Mouse (Mus musculus): ENCODE data around the gene Smndc1. TPM values are rescaled to one million over a fixed set of nuclear protein-coding genes. Genes with fewer than 3 reads are reported as not detected.

The Smndc1 gene
- polyA plus RNA-seq, 1 experiment = 5.9 TPM

DNA sequence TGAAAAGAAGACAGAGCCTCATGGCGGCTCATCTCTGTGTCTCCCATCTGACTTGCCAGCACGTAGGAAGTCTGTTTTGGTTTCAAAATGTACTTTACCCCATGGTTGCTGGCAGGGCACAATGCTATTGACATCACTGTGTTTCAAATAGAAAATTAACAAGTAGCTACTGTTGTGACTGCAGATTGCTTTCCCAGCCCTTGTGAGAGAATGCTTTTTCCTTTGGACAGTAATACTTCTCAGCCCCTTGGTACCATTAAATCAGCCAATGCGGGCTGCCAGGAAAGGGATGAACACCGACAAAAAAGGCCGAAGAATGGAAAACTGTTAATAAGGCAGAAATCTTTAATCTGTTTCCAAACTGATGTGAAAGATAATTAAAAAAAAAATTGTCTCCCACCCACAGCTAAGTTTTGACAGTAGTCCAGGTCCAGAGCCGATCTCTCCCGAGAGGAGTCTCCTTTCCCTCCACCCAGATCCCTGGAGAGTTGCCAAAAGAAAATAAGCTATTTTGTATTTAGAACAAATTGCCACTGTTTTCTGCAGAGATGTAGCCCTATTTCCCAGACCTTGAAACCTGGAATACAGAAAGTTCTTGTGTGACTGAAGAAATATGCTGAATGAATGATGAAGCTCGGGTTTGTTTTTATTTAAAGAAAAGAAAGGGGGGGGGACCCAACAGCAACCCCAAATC is 30.0 kb downstream of the Smndc1 start:
- no peaks in the 10 kb centered on the region for H3K36me3 ChIP-seq (ENCODE audit: control insufficient read depth, insufficient read depth, low read length)
- peak overlapping the region; percentile 16; the same call in 1 of the 2 replicates for H3K4me3 ChIP-seq (ENCODE audit: insufficient read depth, low read depth, low read length)
- 40% methylated on average over 8 of the region's 8 CpGs for WGBS
- peaks cover 3% of the 10 kb centered on the region; the same call in 1 of the 2 replicates for H3K4me1 ChIP-seq (ENCODE audit: control insufficient read depth, insufficient read depth, low read length)
- peak overlapping the region; percentile 59 for H3K27ac ChIP-seq (ENCODE audit: insufficient read depth, low read depth, low read length)
- H3K27me3 ChIP-seq (replicated peaks; ENCODE audit: control insufficient read depth, insufficient read depth, low read length) = no peaks in the 10 kb centered on the region
- no peak for TF ChIP-seq POLR2A (IDR thresholded peaks at IDR 0.05; ENCODE audit: low read depth, low read length)
- no peak for TF ChIP-seq CTCF (conservative IDR thresholded peaks at IDR 0.05; ENCODE audit: insufficient read depth, insufficient read length, low read depth, low read length)
- DNase-seq = peak; percentile 85

DNA sequence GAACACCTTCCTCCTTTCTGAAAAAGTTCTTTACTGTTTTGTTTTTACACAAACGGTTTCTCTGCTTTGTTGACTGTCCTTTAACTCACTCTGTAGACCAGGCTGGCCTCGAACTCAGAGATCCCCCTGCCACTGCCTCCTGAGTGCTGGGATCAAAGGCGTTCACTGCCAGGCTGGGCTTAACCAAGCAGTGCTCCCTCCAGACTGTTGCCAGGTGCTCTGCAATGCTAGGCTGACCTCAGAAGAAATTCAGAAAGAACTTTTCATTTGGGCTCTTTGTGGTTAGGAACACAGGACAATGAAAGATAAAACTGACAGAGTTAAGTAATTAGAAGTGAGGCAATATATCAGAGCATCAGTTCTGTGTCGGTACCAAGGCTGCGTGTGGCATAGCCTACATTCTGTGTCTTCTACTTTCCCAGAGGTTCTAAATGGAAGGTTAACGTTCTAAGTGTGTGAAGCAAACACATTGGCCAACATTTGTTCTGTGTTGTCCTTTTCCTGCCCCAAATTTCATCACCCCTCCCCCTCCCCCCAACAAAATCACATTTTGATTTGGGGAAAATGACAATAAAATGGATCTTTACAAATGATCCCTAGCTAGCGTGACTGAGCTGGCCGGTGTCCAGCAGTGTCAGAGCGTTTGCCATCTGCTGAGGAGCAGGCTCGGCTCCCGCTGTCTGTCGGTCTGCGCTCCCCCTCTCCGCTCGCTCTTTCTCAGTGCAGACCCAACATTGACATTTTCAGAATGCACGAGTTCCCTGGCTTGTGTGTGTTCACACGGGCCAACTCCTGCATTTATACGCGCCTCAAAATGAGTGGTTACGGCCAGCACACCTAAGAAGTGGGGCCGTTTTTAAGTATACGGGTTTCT is 31.0 kb downstream of the Smndc1 start:
- Histone ChIP-seq H3K4me1 (ENCODE audit: control insufficient read depth, insufficient read depth, low read length) (peaks cover 3% of the 10 kb centered on the region; the same call in 1 of the 2 replicates), H3K36me3 (ENCODE audit: control insufficient read depth, insufficient read depth, low read length) (no peaks in the 10 kb centered on the region), H3K4me3 (ENCODE audit: insufficient read depth, low read depth, low read length) (peak overlapping the region; percentile 16), H3K27me3 (replicated peaks; ENCODE audit: control insufficient read depth, insufficient read depth, low read length) (no peaks in the 10 kb centered on the region), H3K27ac (ENCODE audit: insufficient read depth, low read depth, low read length) (peak overlapping the region; percentile 55)
- 56% methylated on average over 22 of the region's 22 CpGs for WGBS
- no peak for TF ChIP-seq CTCF (conservative IDR thresholded peaks at IDR 0.05; ENCODE audit: insufficient read depth, insufficient read length, low read depth, low read length)
- no peak for TF ChIP-seq POLR2A (IDR thresholded peaks at IDR 0.05; ENCODE audit: low read depth, low read length)
- DNase-seq = peak; percentile 73

DNA sequence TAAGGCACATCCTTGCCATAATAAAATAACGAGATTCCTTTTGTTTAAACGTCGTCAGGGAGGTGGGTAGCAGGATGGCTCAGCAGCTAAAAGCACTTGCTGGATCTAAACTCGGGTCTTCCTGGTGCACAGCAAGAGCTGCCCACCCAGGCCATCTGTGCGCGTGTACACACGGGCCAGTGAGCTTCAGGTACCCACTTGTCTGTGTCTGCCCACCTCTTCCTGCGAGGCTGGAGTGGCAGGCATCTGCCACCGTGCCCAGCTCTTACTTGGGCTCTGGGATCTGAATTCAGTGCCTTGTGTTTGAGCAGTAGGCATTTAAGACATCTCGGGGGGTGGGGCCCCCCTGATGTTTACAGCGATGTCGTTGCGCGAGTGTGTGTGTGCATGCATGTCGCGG is 35.3 kb downstream of the Smndc1 start:
- DNase-seq = no peak
- Histone ChIP-seq H3K4me3 (ENCODE audit: insufficient read depth, low read depth, low read length) (no peak overlapping the region), H3K27me3 (replicated peaks; ENCODE audit: control insufficient read depth, insufficient read depth, low read length) (no peaks in the 10 kb centered on the region), H3K36me3 (ENCODE audit: control insufficient read depth, insufficient read depth, low read length) (no peaks in the 10 kb centered on the region), H3K27ac (ENCODE audit: insufficient read depth, low read depth, low read length) (no peak overlapping the region), H3K4me1 (ENCODE audit: control insufficient read depth, insufficient read depth, low read length) (peaks cover 10% of the 10 kb centered on the region; the same call in 1 of the 2 replicates)
- 88% methylated on average over 16 of the region's 16 CpGs for WGBS
- TF ChIP-seq POLR2A (IDR thresholded peaks at IDR 0.05; ENCODE audit: low read depth, low read length) (no peak), CTCF (conservative IDR thresholded peaks at IDR 0.05; ENCODE audit: insufficient read depth, insufficient read length, low read depth, low read length) (no peak)

- Histone ChIP-seq H3K4me1 (ENCODE audit: control insufficient read depth, insufficient read depth, low read length) (peaks cover 10% of the 10 kb centered on the region; the same call in 1 of the 2 replicates), H3K27ac (ENCODE audit: insufficient read depth, low read depth, low read length) (no peak overlapping the region), H3K36me3 (ENCODE audit: control insufficient read depth, insufficient read depth, low read length) (no peaks in the 10 kb centered on the region), H3K4me3 (ENCODE audit: insufficient read depth, low read depth, low read length) (no peak overlapping the region), H3K27me3 (replicated peaks; ENCODE audit: control insufficient read depth, insufficient read depth, low read length) (no peaks in the 10 kb centered on the region)
- DNase-seq = peak; percentile 45
- 55% methylated on average over 7 of the region's 7 CpGs for WGBS
- no peak for TF ChIP-seq CTCF (conservative IDR thresholded peaks at IDR 0.05; ENCODE audit: insufficient read depth, insufficient read length, low read depth, low read length)
- no peak for TF ChIP-seq POLR2A (IDR thresholded peaks at IDR 0.05; ENCODE audit: low read depth, low read length)
These were observed 35.9 kb downstream of the Smndc1 start for GRCm38 (mm10) chr19:53354271-53355000.

- TF ChIP-seq CTCF (conservative IDR thresholded peaks at IDR 0.05; ENCODE audit: insufficient read depth, insufficient read length, low read depth, low read length) (no peak), POLR2A (IDR thresholded peaks at IDR 0.05; ENCODE audit: low read depth, low read length) (no peak)
- Histone ChIP-seq H3K36me3 (ENCODE audit: control insufficient read depth, insufficient read depth, low read length) (no peaks in the 10 kb centered on the region), H3K27ac (ENCODE audit: insufficient read depth, low read depth, low read length) (no peak overlapping the region), H3K4me3 (ENCODE audit: insufficient read depth, low read depth, low read length) (no peak overlapping the region), H3K27me3 (replicated peaks; ENCODE audit: control insufficient read depth, insufficient read depth, low read length) (no peaks in the 10 kb centered on the region), H3K4me1 (ENCODE audit: control insufficient read depth, insufficient read depth, low read length) (peaks cover 7% of the 10 kb centered on the region; the same call in 1 of the 2 replicates)
- WGBS = 65% methylated on average over 7 of the region's 7 CpGs
- DNase-seq = no peak
These were observed 36.5 kb downstream of the Smndc1 start for GRCm38 (mm10) chr19:53353864-53354263.

DNA sequence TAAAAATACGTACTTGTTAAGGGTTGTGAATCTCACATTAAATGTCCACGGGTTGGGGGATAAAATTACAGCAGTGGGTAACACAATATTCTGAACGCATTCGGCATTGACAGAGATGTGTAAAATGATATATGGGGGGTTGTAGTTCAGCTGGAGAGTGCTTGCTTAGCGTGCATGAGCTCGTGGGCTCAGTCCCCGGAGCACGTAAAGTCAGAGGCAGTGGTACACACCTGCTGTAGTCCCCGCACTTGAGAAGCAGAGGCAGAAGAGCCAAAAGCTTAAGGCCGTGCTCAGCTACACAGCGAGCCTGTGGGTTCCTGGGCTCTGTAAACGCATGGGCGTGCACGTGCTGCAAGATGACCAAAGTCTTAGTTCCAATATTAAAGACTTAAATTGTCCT is 44.6 kb downstream of the Smndc1 start:
- no peak overlapping the region for H3K27ac ChIP-seq (ENCODE audit: insufficient read depth, low read depth, low read length)

More for the DNA sequence above, 44.6 kb downstream of the Smndc1 start:
- Histone ChIP-seq H3K36me3 (ENCODE audit: control insufficient read depth, insufficient read depth, low read length) (no peaks in the 10 kb centered on the region; the same call in 1 of the 2 replicates), H3K4me3 (ENCODE audit: insufficient read depth, low read depth, low read length) (no peak overlapping the region), H3K4me1 (ENCODE audit: control insufficient read depth, insufficient read depth, low read length) (peaks cover 22% of the 10 kb centered on the region), H3K27me3 (replicated peaks; ENCODE audit: control insufficient read depth, insufficient read depth, low read length) (no peaks in the 10 kb centered on the region)
- no peak for TF ChIP-seq POLR2A (IDR thresholded peaks at IDR 0.05; ENCODE audit: low read depth, low read length)
- no peak for TF ChIP-seq CTCF (conservative IDR thresholded peaks at IDR 0.05; ENCODE audit: insufficient read depth, insufficient read length, low read depth, low read length)
- WGBS = 67% methylated on average over 14 of the region's 14 CpGs
- DNase-seq = no peak
